Comparison of ENCODE assay signal across 15 mouse cellular contexts in genomic region chr8:58025558-58025957, GRCm38 (mm10).
DNase-seq lines count a peak whose midpoint lies in the region.
"Had no signal": no experiment of that assay in that cellular context is flagged by ENCODE, and none has a peak within 500 bp of the region (broad histone marks: within the 10 kb centered on the region; RNA-seq: fewer than 3 reads in every experiment).

No protein-coding gene starts in this region.

- DNase-seq in left cerebral cortex, postnatal 4 days = peak; percentile 3
- DNase-seq in left cerebral cortex, postnatal 25 days (ENCODE audit: low spot score in 2 of 2) = no peak
- DNase-seq in ovary, postnatal 36 days (ENCODE audit: low spot score) = peak; percentile 3
- DNase-seq in ovary, postnatal 14 days (ENCODE audit: low spot score) = no peak
- peak; percentile 34 for DNase-seq in cerebellum, adult 9-11 months
- no peak for DNase-seq in embryo, embryonic 10.5 days (ENCODE audit: low spot score)
- DNase-seq in Muller cell, postnatal 12 days (ENCODE audit: inconsistent ontology term) = no peak
- no peak for DNase-seq in spleen, adult 18-20 months
- DNase-seq: adrenal gland, adult 8-10 months; gastrocnemius, adult 2 months; kidney, adult 8-10 months; kidney, postnatal 14 days; midbrain, embryonic 14.5 days; retina, postnatal 1 day; thymus, postnatal 36 days had no signal

- intact Hi-C loops in left cerebral cortex, postnatal 4 days (cut with DNase I) = no loop called here
- intact Hi-C loops in left cerebral cortex, postnatal 25 days (cut with DNase I) = no loop called here

Comparison
In these comparisons a context has a peak if more than half of its experiments do, and no peak if none do; other contexts are left out.
1. DNase-seq: peak in left cerebral cortex, postnatal 4 days (single experiment), ovary, postnatal 36 days (single experiment) and cerebellum, adult 9-11 months (single experiment); none in left cerebral cortex, postnatal 25 days (0 of 2), ovary, postnatal 14 days (single experiment), embryo, embryonic 10.5 days (single experiment), Muller cell, postnatal 12 days (single experiment) and spleen, adult 18-20 months (0 of 2).